Mouse (Mus musculus): ENCODE results near the gene Kxd1.

DNA sequence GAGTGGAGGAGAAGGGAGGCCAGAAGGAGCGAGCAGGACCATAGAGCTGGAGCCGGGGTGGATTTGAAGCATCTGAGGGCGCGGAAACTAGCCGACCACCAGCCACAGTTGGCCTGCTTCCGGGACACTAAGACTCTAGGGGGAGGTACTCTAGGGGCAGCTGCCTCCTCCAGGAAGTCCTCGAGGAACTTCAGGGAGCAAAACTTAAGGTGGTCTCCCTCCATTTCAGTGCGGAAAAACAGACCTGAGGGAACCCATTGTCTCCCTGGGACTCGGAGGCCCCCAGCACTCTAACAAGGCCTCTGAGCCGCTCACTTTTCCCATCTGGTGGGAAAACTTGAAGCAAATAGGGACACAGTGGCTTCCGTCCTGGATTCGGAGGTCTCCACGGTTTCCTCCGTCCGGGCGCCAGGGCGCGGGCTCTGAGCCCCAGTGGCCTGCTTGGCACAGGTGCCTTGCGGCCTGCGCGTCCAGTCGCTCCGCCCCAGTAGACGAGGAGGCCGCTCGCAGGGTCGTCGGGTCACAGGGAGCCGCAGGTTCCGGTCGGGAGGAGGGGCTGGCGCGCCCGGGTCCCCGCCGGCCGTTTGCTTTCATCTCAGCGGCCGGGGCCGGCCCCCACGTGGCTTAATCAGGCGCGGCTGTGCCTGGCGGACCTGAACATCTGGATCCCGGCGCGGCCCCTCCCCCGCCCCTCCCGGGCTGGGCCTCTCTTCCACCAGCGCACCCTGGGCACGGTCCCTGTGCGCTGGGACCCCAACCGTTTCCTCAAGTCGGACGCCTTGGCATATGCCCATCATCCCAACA is 39.6 kb downstream of the Kxd1 start:
- TF ChIP-seq GATA1 (IDR thresholded peaks at IDR 0.05; ENCODE audit: borderline replicate concordance, low read length) (no peak), FLI1 (IDR thresholded peaks at IDR 0.05; ENCODE audit: low read length) (no peak)

All from megakaryocyte, embryonic 14.5 days (primary cell).